Mouse (Mus musculus) c-Kit-negative CD71-positive TER-119-positive erythroid progenitor cells, embryonic 14.5 days (primary cell): ENCODE results near the gene Gpr137c.

Experiments
- DNase-seq: peaks from one replicate; pipeline ENCODE4 v3.0.0-alpha.2; 2013; ENCODE audit warnings: low read depth, low spot score

Gene Gpr137c

GRCm38 (mm10) chr14:45291608-45292007 is 72.1 kb downstream of the Gpr137c start:
- DNase-seq = no peak

DNA sequence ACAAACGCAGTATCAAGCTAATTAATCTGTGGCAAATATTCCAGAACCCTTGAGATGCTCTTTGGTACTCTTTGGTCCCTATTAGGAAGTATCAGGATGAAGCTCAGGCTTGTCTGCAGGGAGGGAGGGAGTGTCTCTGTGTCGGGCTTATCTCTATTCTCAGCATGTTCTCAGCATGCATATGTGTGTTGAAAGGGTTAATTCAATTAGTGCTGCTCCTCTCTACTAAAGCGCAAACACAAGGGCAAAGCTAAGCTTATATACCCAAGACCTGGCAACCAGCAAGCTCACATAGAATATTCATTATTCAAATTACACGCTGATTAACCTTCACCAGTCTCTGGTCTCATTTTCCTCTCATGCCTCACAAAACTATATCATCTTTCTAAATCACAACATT is 84.4 kb downstream of the Gpr137c start:
- no peak for DNase-seq

DNA sequence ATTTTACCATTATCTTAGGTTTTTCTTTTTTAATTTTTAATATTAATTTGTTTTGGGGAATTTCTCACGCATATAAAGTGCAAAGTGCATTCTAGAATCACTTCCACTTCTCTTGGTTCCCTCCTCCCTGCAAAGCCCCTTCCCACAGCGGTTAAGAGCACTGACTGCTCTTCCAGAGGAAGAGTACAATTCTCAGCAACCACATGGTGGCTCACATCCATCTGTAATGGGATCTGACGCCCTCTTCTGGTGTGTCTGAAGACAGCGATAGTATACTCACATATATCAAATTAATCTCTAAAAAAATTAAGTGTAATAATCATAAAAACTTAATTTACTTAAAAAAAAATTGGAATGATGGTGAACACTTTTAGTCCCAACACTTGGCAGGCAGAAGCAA is 84.9 kb downstream of the Gpr137c start:
- DNase-seq = no peak

- DNase-seq = no peak
Measured at GRCm38 (mm10) chr14:45305852-45306251, 86.3 kb downstream of the Gpr137c start.

GRCm38 (mm10) chr14:45307630-45308328 is 88.3 kb downstream of the Gpr137c start:
- no peak for DNase-seq

DNA sequence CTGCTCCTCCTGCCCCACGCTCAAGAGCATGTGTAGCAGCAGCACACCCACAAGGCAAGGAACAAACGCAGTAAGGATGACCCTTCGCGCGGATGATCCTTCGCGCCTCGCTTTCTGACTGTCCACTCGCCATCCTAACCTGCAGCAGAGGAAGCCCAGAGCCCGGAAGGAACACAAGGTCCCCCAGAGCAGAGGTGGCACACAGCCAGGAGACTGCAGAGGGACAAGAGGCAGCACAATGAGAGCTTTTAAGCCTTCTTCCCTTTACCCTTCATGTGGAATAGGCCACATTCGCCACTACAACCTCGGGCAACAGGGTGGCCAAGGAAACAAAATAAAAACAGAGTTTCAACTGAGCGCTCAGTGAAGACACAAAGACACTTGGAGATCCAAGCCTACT is 90.1 kb downstream of the Gpr137c start:
- DNase-seq = no peak

DNA sequence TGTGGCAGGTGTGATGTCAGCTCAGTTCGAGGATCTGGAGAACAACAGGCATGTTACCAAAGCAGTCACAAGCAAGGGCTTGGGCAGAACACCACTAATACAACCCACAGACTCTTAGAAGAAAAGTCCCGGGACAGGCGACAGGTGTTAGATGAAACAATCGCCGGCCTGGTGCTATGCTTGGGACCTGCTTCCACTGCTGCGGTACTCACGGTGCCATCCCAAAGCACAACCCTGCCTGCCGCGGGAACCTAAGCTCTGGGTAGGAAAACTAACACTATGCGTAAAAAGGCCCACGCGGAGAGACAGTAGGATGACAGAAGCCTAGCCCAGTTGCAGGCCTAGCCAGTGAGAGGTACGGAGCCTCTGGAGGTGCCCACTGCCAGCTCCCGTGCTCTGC is 90.6 kb downstream of the Gpr137c start:
- DNase-seq = no peak

DNA sequence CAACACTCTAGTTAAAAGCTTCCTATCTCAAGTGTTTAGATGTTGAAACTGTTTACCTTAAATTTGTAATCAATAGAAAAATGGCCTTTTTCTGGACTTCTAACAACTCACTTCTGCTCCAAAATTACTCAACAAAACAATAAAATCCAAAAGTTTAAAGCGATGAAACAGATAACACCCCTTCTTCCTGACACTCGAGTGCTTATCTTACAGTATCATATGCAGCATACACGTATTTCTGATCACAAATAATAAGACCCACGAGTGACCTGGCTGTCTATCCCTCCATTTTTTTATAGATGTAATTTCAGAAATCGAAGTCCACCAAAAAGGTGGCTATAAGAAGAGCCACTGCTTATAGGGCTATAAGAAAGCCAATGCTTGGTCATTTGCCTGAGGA is 97.4 kb downstream of the Gpr137c start:
- DNase-seq = no peak

DNA sequence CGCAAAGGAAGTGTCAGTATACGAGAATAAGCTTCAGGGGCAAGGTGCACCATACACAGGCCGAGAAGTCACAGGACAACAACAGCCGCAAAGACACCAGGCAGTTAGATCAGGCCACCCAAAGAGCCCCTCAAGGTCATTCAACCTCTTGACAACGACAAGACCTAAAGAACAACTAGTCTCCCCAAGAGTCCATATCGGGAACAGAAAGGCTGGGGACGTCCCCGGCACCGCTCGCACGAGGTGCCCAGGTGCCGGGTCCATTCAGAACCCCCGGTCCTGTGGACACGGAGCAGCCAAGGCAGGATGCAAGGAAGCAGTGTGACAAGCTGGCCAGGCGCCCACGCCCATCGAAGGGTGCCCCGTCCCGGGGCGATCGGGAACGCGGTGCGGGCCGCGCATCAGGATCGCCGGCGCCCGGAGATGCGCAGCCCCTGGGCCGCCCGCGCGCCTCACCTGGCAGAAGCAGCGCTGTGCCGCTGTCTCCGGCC is 98.4 kb downstream of the Gpr137c start:
- peak; percentile 50 for DNase-seq

GRCm38 (mm10) chr14:45318426-45319236 is 99.1 kb downstream of the Gpr137c start, which contains the start of gene Ero1l:
Gene Ero1l (minus strand): TSS chr14:45318771.
- DNase-seq = peak; percentile 68

DNA sequence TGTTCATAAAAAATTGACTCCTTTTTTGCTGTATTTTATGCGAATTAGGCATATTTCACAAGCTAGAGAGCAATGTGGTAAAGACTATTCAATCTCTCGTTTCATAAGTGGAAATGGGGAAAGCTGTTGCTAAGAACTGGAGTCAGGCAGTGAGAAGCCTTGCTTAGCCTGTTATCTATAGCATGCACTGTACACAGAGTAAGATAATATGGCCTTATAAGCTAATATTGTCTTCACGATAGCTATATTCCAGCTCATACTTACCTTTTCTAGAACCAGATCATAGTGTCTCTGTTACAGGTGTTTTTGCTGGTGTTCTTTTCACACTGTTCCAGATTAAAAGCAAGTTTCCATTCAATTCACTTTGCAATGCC is 99.7 kb downstream of the Gpr137c start:
- DNase-seq = peak; percentile 34

DNA sequence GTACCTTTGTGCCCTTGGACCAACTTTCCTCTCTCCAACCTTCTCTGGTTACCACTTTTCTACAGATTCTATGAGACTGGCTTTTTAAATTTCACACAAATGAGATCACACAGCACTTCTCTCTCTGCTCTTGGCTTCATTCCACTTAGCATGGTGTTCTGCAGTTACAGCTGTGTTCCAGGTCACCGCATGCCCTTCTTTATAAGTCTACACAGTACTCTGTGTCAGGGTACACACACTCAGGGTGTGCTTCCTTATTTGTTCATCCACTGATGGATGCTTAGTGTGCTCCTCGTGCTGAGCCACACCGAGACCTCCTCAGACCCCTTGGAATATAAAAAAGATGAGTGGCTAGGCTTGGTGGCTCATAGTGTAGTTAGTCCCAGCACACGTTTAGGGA is 100.6 kb downstream of the Gpr137c start:
- no peak for DNase-seq

DNA sequence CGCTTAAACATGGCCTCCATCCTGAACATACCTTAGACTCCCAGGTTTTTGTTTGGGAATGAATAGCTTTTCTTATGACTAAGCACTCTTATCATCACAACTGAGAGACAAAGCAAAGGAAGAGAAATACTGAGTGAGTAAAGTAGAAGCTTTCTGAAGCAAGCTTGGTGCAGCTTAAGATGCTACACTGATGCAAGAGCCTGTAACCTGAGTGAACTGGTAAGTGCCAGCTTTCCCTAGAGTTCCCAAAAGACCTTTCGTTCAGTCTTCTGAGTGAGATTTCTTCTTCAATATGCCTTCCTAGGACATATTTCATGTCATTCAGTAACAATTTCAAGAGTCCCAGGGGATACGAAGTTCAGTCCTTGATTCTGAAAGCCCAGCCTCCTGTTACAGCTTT is 101.5 kb downstream of the Gpr137c start:
- no peak for DNase-seq

DNA sequence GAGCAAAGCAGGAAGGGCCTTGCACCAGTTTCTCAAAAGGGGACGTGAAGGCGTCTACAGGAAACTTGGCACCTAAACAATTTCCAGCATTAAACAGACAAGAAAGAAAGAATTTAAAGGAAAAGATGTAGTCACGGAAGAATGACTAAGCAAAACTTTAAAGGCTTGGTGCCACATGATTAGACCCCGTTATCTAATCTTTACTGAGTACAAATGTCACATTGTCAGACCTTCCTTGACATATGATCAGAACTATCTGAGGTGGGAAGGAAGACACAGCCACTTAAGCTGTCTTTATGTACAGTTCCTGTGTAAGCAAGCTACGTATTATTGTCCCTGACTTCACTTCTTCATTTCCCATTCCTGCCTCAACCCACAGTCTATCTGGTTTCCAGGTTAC is 102.1 kb downstream of the Gpr137c start:
- peak; percentile 60 for DNase-seq

GRCm38 (mm10) chr14:45322450-45322849 is 102.9 kb downstream of the Gpr137c start:
- DNase-seq = no peak

- no peak for DNase-seq
Measured at GRCm38 (mm10) chr14:45323320-45323719, 103.8 kb downstream of the Gpr137c start.

GRCm38 (mm10) chr14:45325471-45325870 is 106.0 kb downstream of the Gpr137c start:
- DNase-seq = no peak

- DNase-seq = no peak
Measured at GRCm38 (mm10) chr14:45328072-45328713, 108.7 kb downstream of the Gpr137c start.

DNA sequence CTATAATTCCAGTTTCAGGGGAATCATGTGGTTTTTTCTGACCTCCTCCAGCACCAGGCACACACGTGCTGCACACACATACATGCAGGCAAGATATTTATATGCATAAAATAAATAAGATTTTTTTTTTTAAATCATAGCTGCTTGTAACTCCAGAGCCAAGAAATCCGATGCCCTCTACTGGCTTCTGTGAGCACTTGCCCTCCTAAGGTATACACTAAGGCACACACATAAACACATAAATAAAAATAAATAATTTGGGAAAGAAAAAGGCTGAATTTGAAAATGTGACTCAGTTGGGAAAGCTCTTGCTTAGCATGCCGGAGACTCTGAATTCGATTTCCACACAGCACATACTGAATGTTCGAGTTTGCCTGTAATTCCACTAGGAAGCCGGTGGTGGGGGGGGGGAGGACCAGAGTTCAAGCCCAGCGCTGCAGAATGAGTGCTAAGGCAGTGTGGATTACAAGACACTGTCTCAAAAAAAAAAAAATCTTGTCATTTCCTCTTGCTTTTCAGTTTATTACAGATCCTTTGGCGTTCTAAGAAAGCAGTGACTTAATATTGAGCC is 109.6 kb downstream of the Gpr137c start:
- no peak for DNase-seq

DNA sequence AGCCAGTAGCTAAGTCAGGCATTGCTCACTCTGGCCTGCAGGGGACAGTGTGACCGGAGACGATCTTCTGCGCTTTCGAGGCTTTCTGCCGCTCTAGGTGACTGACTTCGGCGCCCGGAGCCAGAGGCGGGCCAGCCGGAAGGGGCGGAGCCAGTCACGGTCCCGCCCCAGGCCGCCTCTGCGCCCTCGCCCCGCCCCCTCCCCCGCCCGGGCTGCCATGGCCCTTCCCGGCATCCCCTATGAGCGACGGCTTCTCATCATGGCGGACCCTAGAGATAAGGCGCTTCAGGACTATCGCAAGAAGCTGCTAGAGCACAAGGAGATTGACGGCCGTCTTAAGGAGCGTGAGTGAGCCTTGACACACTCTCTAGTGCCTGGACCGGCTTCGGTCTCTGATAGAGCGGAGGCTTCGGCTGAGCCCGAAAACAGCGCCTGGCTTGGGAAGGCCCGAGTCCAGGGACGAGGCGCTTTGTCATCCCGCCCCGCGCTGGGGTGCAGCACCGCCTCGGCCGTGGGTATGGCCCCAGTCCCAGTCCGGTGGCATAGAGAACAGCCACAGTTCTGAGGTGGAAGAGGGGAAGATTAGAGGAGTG is 110.2 kb downstream of the Gpr137c start, which contains the start of gene Psmc6:
TSS of gene Psmc6 (plus strand) at position 200 of the 593 bp plus-strand sequence.
- peak; percentile 89 for DNase-seq
